Mouse (Mus musculus) cerebellum, adult 2 months (tissue): ENCODE data around the gene Hist1h4h. TPM values are rescaled to one million over a fixed set of nuclear protein-coding genes. Genes with fewer than 3 reads are reported as not detected.
"Not testable (repeated sequence)": the region's sequence is repeated elsewhere in the genome, so short reads cannot be mapped to it uniquely, and the experiment has no call there.

ENCODE experiments used
- DNase-seq, 2 experiments: peaks; one replicate each; pipeline ENCODE4 v3.0.0; 2021
- H3K27ac ChIP-seq: fragments of 200-500 bp; 2 replicates; pipeline ENCODE4 v1.5.1; 2012; ENCODE audit warnings: low read length, control low read depth, inconsistent platforms; ENCODE audit not compliant: insufficient read depth
- H3K27me3 ChIP-seq: fragments of 200-500 bp; 2 replicates; pipeline ENCODE4 v1.6.1; 2012; ENCODE audit warnings: inconsistent platforms, mild to moderate bottlenecking, low read length, moderate library complexity; ENCODE audit not compliant: control insufficient read depth, insufficient read depth
- H3K4me1 ChIP-seq: fragments of 200-500 bp; 2 replicates; pipeline ENCODE4 v1.6.1; 2011; ENCODE audit warnings: low read length; ENCODE audit not compliant: control insufficient read depth, insufficient read depth
- H3K4me3 ChIP-seq: fragments of 200-500 bp; replicated peaks from 2 replicates; pipeline ENCODE3; 2011; ENCODE audit warnings: mild to moderate bottlenecking, low read depth, low read length, control low read depth; ENCODE audit not compliant: insufficient read depth
- CTCF ChIP-seq: fragments of 200-500 bp; IDR thresholded peaks from 2 replicates; pipeline ENCODE4 v1.5.1; 2011; ENCODE audit warnings: low read depth, mild to moderate bottlenecking, control low read depth, low read length, moderate library complexity, borderline replicate concordance; ENCODE audit not compliant: insufficient read depth
- POLR2A ChIP-seq: fragments of 200-500 bp; IDR thresholded peaks from 2 replicates; pipeline ENCODE4 v1.6.1; 2011; ENCODE audit warnings: low read length, control low read depth, borderline replicate concordance; ENCODE audit not compliant: insufficient read depth
- WGBS: fragments of 180-500 bp; shearing (Covaris S2); methylation state at CpG from one replicate; pipeline ENCODE4 v1.1.7; 2018; 5-methylcytosine and 5-hydroxymethylcytosine counted together
- polyA plus RNA-seq: library from polyadenylated mRNA; depleted of rRNA; stranded (reverse); fragments of >200 nt; gene quantifications from 2 replicates; pipeline ENCODE4 v1.2.3, GENCODE M21; 2012

The Hist1h4h gene
- polyA plus RNA-seq, 1 experiment, result 33.0 TPM

DNA sequence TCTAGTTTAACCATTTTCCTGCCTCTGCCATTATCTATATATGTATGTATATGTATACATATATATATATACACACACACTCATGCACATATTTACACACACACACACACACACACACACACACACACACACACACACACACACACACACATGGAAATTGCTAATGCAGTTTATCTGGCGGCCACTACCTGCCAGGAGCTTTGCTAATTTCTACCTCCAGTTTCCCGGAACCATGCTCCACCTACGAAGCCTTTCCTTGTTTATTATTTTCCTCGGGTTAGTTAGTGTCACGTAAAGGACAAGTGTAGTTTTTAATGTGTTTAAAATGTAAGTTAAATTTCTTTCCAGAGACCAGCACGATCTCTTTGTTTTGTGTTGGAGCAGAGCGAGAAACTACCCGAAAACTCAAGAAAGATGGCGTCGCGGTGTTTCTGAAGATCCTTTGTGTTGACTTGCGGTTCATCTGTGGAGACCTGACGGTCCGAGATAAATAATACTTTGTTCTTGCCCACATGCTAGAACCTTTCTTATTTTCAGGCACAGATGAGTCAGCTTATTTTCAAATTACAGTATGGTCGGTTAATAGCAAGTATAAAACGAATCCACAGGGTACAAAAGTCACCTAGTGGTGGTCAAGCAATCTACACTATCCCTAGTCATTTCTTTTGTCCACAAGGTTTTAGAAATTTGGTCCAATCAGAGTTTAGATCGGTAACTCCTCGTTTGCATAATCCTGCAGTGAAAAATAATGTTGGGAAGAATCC is 32.0 kb downstream of the Hist1h4h start:
- TF ChIP-seq CTCF (no peak), POLR2A (no peak)
- DNase-seq, result peak in 1 of 2 experiments; percentile 67
- H3K27me3 ChIP-seq, result no peaks in the 10 kb centered on the region

DNA sequence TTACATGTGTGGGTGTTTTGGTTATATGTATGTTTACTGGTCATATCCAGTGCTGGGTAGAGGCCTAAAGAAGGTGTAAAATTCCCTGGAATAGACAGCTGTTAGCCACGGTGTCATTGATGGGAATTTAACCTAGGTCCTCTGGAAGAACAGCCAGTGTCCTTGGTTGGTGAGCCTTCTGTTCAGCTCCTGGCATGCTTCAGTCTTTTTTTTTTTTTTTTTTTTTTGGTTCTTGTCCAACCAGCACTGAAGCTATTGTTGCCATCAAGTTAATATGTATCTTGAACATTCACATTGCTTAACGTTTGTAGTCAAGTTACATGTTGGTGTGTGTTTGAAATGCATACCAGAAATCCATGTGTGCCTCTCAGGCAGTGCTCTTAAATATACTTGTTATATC is 33.6 kb downstream of the Hist1h4h start:
- Histone ChIP-seq H3K27me3 (no peaks in the 10 kb centered on the region), H3K27ac (no peak overlapping the region), H3K4me1 (no peaks in the 10 kb centered on the region), H3K4me3 (no peak overlapping the region)
- no peak for DNase-seq
- 51% methylated on average over 2 of the region's 2 CpGs for WGBS
- TF ChIP-seq CTCF (no peak), POLR2A (no peak)

More for the DNA sequence above, 32.0 kb downstream of the Hist1h4h start:
- WGBS, result 1% methylated on average over 18 of the region's 18 CpGs
- Histone ChIP-seq H3K27ac (peak overlapping the region; percentile 15; the same call in 1 of the 2 replicates), H3K4me1 (no peaks in the 10 kb centered on the region), H3K4me3 (peak overlapping the region; percentile 41)

DNA sequence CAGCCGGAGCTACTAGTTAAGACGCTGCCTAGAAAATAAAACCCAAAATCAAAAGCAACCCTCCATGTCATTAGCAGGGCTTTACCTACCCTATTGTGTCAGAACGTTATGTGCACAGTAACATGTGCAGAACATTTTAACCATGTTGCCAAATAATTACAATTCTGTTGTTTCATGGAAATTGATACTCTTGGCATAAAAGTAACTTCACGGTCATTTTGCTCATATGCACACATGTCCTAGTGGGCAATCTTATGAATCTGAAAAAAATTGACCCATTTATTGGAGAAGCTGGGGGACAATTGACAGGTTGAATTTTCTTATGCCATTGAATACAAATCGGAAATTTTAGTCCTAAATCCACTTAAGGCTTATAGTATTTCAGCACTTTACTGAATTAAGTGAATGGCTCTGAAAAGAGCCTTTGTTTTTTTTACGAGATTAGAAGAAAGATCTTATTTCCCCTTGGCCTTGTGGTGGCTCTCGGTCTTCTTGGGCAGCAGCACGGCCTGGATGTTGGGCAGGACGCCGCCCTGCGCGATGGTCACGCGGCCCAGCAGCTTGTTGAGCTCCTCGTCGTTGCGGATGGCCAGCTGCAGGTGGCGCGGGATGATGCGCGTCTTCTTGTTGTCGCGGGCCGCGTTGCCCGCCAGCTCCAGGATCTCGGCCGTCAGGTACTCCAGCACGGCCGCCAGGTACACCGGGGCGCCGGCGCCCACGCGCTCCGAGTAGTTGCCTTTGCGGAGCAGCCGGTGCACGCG is 39.6 kb downstream of the Hist1h4h start:
- 2% methylated on average over 29 of the region's 41 CpGs for WGBS
- not testable (repeated sequence) for DNase-seq

DNA sequence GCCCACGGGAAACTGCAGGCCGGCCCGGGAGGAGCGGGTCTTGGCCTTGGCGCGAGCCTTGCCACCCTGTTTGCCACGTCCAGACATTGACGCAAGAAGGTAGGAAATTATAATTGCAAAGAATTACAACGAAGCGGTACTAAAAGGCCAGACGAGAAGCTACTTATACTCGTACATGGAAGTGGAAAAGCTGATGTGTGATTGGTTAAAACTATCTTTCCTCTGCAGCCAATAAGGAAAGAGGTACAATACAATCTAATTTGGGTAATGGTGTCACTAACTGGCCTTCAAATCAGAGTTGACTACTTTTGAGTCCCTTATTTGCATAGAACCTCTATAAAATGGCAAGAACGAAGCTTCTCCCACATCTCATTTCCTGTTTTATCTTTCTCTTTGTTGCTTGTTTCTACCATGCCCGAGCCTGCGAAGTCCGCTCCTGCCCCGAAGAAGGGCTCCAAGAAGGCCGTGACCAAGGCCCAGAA is 40.2 kb downstream of the Hist1h4h start, which contains the start of the genes Hist1h2ae and Hist1h2bg:
TSS of gene Hist1h2ae (minus strand) at position 199 of the 482 bp plus-strand sequence.
TSS of gene Hist1h2bg (plus strand) at position 375 of the 482 bp plus-strand sequence.
- DNase-seq, result peak; percentile 78 to 88
- Histone ChIP-seq H3K4me3 (peak within 1 kb of the TSS; percentile 58), H3K27ac (peak within 1 kb of the TSS; percentile 85), H3K4me1 (no peaks in the 10 kb centered on the region), H3K27me3 (no peaks in the 10 kb centered on the region)
- under 1% methylated on average over 18 of the region's 18 CpGs for WGBS
- TF ChIP-seq CTCF (no peak), POLR2A (no peak)

More for the DNA sequence above, 39.6 kb downstream of the Hist1h4h start:
- H3K27me3 ChIP-seq, H3K4me1 ChIP-seq: not testable (repeated sequence)
- peak overlapping the region; percentile 85 for H3K27ac ChIP-seq
- H3K4me3 ChIP-seq, result peak overlapping the region; percentile 46

DNA sequence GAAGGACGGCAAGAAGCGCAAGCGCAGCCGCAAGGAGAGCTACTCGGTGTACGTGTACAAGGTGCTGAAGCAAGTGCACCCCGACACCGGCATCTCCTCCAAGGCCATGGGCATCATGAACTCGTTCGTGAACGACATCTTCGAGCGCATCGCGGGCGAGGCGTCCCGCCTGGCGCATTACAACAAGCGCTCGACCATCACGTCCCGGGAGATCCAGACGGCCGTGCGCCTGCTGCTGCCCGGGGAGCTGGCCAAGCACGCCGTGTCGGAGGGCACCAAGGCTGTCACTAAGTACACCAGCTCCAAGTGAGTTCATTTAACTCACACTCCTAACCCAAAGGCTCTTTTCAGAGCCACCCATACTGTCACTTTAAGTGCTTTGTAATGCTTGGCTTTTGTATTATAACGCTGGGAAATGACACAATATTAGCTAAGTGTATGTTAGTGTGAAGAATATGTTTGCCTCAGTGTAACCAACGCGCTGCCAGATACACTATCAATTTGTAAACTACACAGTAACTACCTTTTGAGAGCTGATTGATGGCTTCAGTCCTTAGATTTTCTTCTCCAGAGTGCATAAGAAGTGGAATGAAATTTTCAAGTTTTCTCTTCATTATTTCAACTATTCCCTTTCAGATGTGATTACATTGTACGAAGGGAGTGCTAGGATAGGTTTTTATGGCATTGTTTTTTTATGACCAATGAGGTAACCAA is 40.8 kb downstream of the Hist1h4h start:
- WGBS, result 2% methylated on average over 18 of the region's 34 CpGs
- Histone ChIP-seq H3K27ac (peak overlapping the region; percentile 77), H3K4me3 (peak overlapping the region; percentile 58)
- not testable (repeated sequence) for H3K4me1 ChIP-seq, DNase-seq, H3K27me3 ChIP-seq

DNA sequence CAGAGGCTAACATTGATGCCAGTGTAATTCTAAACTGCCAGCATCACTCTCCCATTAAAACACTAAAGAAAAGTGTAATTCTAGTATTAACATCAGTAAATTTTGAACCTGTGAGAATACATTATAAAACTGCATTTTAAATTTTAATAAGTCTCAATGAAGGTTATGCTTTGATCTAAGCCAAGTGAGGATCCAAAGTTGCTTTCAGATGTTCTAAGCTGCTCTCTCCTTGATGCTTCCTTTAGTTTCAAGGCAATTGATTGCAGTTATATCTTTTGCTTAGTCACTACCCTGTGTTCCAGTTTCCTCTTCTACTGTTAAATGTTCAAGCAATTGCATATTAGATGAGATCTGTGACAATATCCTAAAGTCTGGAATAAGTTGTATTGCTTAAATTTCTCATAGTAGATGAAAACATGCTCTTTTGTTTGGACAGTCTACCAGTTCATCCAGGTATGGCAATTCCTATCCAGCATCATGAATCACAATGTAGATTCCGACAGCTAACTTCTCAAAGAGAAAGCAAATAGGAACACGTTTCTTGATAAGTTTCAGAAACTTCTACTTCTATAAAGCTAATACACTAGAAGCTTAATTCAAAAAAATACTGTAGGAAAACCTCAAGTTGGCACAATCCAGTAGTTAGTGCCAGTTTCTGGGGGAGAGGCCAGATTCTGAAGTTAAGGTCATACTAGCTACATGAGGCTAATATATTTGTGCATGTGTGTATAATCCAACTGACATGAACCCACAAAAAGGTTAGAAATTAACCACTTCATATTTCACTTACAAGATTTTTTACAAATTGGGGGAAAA is 41.6 kb downstream of the Hist1h4h start:
- Histone ChIP-seq H3K27me3 (no peaks in the 10 kb centered on the region), H3K4me3 (no peak overlapping the region), H3K4me1 (no peaks in the 10 kb centered on the region), H3K27ac (no peak overlapping the region)
- TF ChIP-seq CTCF (no peak), POLR2A (no peak)
- WGBS, result 46% methylated on average over 2 of the region's 2 CpGs
- DNase-seq, result no peak

DNA sequence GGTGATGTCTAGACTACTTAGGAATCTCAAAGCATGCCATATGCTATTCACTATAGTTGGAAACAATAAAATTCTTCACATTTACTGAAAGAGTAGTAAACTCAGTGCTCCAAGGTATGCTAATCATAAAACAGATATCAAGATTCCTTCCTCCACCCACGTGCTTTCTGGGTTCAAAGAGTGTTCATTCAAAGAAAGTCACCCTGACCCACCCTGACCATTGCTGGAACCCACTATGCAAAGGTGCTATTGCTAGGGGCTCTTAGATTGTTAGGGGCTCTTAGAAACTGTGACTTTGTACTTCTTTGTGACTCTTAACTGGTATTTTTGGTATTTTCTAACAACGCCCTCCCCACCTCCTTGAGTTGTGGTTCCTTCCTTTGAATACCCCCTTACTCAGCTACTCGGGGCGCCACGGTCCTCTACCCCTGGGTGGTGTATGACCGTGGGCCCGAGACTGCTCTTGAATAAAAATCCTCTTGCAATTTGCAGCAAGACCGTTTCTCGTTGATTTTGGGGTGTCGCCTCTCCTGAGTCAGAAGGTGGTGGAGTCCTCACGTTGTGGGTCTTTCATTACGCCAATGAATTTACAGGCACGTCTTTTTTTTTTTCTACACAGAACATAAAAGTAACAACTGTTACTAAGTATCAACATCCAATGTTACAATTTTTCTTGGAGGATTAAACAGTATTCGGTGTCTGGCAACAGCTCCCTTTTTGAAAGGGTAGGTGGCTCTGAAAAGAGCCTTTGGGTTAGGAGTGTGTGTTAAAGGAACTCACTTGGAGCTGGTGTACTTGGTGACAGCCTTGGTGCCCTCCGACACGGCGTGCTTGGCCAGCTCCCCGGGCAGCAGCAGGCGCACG is 42.4 kb downstream of the Hist1h4h start:
- H3K4me1 ChIP-seq, H3K27me3 ChIP-seq, H3K27ac ChIP-seq, DNase-seq, H3K4me3 ChIP-seq: not testable (repeated sequence)
- 10% methylated on average over 20 of the region's 20 CpGs for WGBS

DNA sequence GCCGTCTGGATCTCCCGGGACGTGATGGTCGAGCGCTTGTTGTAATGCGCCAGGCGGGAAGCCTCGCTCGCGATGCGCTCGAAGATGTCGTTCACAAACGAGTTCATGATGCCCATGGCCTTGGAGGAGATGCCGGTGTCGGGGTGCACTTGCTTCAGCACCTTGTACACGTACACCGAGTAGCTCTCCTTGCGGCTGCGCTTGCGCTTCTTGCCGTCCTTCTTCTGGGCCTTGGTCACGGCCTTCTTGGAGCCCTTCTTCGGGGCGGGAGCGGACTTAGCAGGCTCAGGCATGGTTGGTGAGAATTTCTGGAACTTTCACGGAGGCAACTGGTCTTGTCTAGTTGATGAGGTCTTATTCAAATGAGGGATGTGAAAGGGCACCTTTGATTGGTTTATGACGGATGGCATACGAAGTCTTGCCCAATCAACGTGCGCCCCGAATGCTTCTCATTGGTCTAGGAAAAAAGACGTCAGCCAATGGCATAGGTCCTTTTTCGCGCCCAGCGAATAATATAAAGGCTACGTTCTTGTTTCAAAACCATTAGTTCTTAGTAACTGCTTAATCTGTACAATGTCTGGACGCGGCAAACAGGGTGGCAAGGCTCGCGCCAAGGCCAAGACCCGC is 43.2 kb downstream of the Hist1h4h start, which contains the start of the genes Hist1h2bf and Hist1h2ad:
TSS of gene Hist1h2bf (minus strand) at position 299 of the 627 bp plus-strand sequence.
TSS of gene Hist1h2ad (plus strand) at position 484 of the 627 bp plus-strand sequence.
- H3K27me3 ChIP-seq, H3K27ac ChIP-seq, H3K4me1 ChIP-seq, H3K4me3 ChIP-seq: not testable (repeated sequence)
- peak; percentile 75 to 84 for DNase-seq
- under 1% methylated on average over 42 of the region's 42 CpGs for WGBS

DNA sequence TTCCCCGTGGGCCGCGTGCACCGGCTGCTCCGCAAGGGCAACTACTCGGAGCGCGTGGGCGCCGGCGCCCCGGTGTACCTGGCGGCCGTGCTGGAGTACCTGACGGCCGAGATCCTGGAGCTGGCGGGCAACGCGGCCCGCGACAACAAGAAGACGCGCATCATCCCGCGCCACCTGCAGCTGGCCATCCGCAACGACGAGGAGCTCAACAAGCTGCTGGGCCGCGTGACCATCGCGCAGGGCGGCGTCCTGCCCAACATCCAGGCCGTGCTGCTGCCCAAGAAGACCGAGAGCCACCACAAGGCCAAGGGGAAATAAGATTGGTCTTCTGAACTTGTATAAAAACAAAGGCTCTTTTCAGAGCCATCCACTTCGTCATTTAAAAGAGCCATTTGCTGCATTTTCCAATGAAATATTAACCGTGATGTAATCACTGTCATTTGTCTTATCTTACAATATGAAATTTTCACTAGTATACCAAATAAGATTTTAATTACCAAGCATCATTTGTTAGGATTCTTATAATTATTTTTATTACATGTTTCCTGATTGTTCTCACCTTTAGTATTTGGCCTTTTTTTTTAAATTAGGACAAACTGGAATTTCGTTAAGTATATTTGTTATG is 43.8 kb downstream of the Hist1h4h start:
- 6% methylated on average over 11 of the region's 39 CpGs for WGBS

More for the DNA sequence above, 43.8 kb downstream of the Hist1h4h start:
- H3K27me3 ChIP-seq, H3K27ac ChIP-seq, H3K4me1 ChIP-seq, DNase-seq, H3K4me3 ChIP-seq: not testable (repeated sequence)
